Mouse (Mus musculus) frontal cortex, postnatal 25 days (tissue): ENCODE measurements around the gene Rrn3.

ENCODE experiments used
- DNase-seq, 2 experiments: peaks; one replicate each; pipeline ENCODE4 v3.0.0; 2022; ENCODE audit warnings: low spot score in 2 of 2

Rrn3 gene

GRCm38 (mm10) chr16:13848310-13848709, 67.8 kb downstream of the Rrn3 start:
- no peak for DNase-seq

DNA sequence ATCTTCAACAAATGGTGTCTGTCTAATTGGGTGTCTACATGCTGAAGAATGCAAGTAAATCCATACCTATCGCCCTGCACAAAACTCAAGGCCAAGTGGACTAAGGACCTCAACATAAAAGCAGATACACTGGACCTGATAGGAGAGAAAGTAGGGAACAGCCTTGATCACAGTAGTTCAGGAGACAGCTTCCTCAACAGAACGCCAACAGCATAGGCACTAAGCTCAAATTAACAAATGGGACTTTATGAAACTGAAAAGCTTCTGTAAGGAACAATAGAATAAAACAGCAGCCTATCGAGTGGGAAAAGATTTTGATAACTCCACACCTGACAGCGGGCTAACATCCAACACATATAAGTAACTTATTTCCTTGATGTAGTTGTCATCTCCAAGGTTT, 70.9 kb downstream of the Rrn3 start:
- DNase-seq = no peak

DNA sequence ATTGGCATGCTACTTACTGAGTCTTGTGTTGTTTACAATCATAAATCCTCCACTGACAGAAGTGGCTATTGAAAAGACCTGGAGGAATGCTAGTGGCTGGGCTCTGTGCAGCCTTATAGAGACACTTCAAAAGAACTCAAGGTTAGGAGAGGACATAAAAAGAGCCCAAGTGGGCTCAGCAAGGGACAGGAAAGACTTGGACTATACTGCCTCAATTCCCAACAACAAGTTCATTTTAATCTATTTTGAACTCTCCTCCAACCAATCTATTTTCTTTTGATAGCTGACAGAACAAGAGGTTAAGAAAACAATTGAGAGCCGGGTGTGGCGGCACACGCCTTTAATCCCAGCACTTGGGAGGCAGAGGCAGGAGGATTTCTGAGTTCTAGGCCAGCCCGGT, 73.4 kb downstream of the Rrn3 start:
- DNase-seq = no peak
